Mouse (Mus musculus): ENCODE results near the gene Ucp1. TPM values are rescaled to one million over a fixed set of nuclear protein-coding genes. Genes with fewer than 3 reads are reported as not detected.
A peak's percentile ranks its signal among the peaks of the same experiment; 100 is the strongest.

Gene Ucp1
- total RNA-seq, 1 experiment from 2014 or later: 3,191 TPM

DNA sequence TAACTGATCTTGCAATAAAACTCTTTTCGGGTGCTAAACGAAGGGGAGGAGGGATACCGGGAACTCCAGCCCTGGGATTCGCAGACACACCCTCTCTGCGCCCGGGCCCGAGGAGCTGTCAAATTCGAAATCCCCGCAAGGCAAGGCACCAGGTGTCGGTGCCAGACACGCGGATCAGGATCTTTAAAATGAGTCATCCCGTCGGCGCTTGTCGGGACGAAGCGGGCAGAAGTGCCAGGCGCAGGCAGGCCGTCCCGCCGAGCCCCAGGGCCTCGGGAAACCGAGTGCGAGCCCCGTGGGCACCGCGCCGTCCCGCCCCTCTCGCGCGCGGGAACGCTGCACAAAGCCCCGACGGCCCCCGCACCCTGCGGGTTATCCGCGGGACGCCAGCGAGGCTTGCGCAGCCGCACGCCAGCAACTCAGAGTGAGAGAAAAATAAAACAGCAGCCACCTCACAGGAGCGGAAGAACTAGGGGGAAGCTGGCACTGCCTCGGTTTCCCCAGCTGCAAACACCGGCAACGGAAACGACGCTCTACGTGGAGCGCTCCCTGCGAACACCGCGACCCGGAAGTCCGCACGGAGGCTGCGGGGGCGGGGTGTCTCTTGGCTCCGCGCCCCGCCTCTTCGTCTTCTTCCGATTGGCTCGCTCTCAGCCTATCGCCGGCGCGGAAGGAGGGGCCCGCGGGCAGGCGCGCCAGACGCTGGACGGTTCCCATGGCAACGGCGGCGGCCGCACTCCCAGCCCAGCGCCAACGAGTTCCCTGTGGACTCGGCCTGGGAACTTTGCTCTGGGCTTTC lies 41.9 kb downstream of the Ucp1 start, which contains the start of gene Elmod2:
Gene Elmod2, minus strand, starts transcription at position 588 of the 799 bp plus-strand sequence.
- peak; percentile 99 for DNase-seq

DNA sequence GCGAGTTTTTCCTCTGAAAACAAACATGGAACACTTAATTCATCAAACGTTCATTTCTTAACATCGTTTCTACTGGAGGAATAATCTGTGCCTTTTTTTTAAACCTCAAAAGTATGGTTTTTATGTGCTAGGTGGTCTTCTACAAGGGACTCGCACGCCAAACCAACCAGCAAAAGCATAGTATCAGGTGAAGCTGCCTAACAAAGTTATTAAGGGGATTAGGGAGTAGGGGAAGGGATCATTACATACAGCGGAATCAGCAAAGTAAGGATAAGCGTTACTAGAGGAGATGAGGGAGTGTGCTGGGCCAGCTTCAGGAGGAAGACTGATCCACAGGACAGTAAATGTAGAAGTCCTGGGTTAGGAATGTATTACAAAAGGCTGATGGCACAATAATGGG lies 42.7 kb downstream of the Ucp1 start:
- no peak for DNase-seq

DNA sequence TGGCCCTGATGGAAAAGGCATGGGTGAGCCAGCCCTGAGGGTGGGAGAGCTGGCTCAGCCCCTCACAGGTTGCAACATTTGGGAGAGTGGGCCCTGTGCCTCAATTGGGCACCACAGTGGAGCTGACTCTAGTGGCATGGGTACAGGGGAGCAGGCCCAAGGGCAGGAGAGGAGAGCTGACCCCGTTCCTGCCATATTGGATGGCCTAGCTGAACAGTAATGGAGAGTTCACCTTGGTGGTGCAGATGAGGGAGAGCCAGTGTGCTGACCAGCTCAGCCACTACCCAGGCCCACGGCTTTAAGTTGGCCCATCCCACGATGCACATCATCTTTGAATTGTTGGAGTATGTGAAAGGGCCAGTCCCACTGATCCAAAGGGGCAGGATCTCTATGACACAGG lies 51.9 kb downstream of the Ucp1 start:
- DNase-seq: no peak

DNA sequence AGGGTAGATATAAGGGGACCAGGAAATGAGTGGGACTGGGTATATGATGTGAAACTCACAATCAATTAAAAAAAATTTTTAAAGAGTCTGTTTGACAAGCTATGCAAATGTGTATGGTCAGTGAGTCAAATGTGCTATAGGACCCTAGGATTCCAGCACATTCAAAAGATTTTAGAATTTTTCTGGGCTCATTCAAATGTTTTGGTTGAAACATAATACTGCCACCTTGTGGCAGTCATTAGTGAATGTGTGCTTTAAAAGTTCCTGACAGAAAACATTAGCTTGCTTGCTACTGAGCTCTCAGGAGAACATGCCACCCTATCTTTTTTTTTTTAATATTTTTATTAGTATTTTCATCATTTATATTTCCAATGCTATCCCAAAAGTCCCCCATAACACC lies 52.5 kb downstream of the Ucp1 start:
- no peak for DNase-seq

Other genes with a start within 250 kb of the Ucp1 start
- gene Tbc1d9, start 125.0 kb upstream of the Ucp1 start, total RNA-seq (2021): 6.6 and 7.8 TPM in 2 replicates
- gene Gm10645, start 124.2 kb upstream of the Ucp1 start, total RNA-seq (2021): not detected in 2 replicates
- 24.5 and 25.4 TPM in 2 replicates for gene Elmod2, start 42.1 kb downstream of the Ucp1 start, total RNA-seq (2021)
- not detected in 2 replicates for gene Mgat4d, start 58.1 kb downstream of the Ucp1 start, total RNA-seq (2021)
- gene Clgn, start 99.5 kb downstream of the Ucp1 start, total RNA-seq (2021): 0.15 and 0.94 TPM in 2 replicates
- 59.0 and 69.6 TPM in 2 replicates for gene Scoc, start 168.0 kb downstream of the Ucp1 start, total RNA-seq (2021)
- not detected in 2 replicates for gene Olfr370, start 245.4 kb downstream of the Ucp1 start, total RNA-seq (2021)